Mouse (Mus musculus) C2C12 (cell line): Measurements from ENCODE around the gene Zfp36. TPM values are rescaled to one million over a fixed set of nuclear protein-coding genes. Genes with fewer than 3 reads are reported as not detected.

Experiments used
- H3K27me3 ChIP-seq: one replicate; pipeline ENCODE4 v1.6.1; 2011; ENCODE audit not compliant: control insufficient read depth, insufficient read depth, insufficient read length
- H3K36me3 ChIP-seq: one replicate; pipeline ENCODE4 v1.6.1; 2011; ENCODE audit not compliant: control insufficient read depth, insufficient read depth
- H3K4me3 ChIP-seq: one replicate; pipeline ENCODE4 v1.5.1; 2011; ENCODE audit warnings: mild to moderate bottlenecking, control low read depth; ENCODE audit not compliant: poor library complexity, insufficient read depth, severe bottlenecking
- H3K79me2 ChIP-seq: one replicate; pipeline ENCODE4 v1.6.1; 2011; ENCODE audit not compliant: control insufficient read depth, insufficient read depth
- H3K79me3 ChIP-seq: one replicate; pipeline ENCODE4 v1.6.1; 2011; ENCODE audit warnings: low read depth, control low read depth
- H3ac ChIP-seq: one replicate; pipeline ENCODE3; 2011; ENCODE audit warnings: low read depth; ENCODE audit not compliant: control insufficient read depth, insufficient read length
- CEBPB ChIP-seq: IDR thresholded peaks from one replicate; pipeline ENCODE4 v1.6.1; 2011; ENCODE audit warnings: low read depth, mild to moderate bottlenecking, control low read depth, moderate library complexity
- CTCF ChIP-seq: IDR thresholded peaks from one replicate; pipeline ENCODE4 v1.5.1; 2011; ENCODE audit not compliant: control insufficient read depth, insufficient read depth, insufficient read length
- FOSL1 ChIP-seq: IDR thresholded peaks from one replicate; pipeline ENCODE4 v1.8.0; 2011; ENCODE audit warnings: mild to moderate bottlenecking, low read length; ENCODE audit not compliant: poor library complexity, insufficient read depth, severe bottlenecking
- MAX ChIP-seq: IDR thresholded peaks from one replicate; pipeline ENCODE4 v1.6.1; 2011; ENCODE audit warnings: mild to moderate bottlenecking, control low read depth
- MYOD1 ChIP-seq: IDR thresholded peaks from one replicate; pipeline ENCODE4 v1.6.1; 2011; ENCODE audit warnings: low read depth; ENCODE audit not compliant: control insufficient read depth, insufficient read length
- MYOG ChIP-seq: IDR thresholded peaks from one replicate; pipeline ENCODE4 v1.6.1; 2011; ENCODE audit not compliant: control insufficient read depth, insufficient read length; ENCODE audit errors: extremely low read depth
- USF1 ChIP-seq: IDR thresholded peaks from one replicate; pipeline ENCODE4 v1.6.1; 2011; ENCODE audit warnings: low read depth, mild to moderate bottlenecking, control low read depth, moderate library complexity
- polyA plus RNA-seq: library from polyadenylated mRNA; unstranded; fragments of >200 nt; fragmentation: generic; extraction: Trizol; gene quantifications from one replicate; pipeline ENCODE4 v1.2.1, GENCODE M21; 2012; ENCODE audit warnings: missing spikeins

The Zfp36 gene
- polyA plus RNA-seq, 1 experiment: 11.2 TPM

DNA sequence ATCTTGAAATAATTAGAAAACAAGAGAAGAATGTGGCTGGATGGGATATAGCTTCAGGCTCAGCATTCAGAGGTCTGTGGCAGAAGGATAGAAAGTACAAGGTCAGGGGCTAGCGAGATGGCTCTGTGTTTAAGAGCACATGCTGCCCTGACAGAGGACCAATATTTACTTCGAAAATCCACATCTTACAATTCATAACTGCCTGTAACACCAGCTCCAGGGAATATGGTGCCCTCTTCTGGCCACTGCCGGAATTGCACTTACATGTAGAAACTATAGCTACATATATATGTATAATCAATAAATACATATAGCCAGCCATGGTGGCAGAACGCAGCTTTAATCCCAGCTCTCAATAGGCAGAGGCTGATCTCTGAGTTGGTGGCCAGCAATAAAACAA lies 35.4 kb downstream of the Zfp36 start:
- H3K79me3 ChIP-seq: no peaks in the 10 kb centered on the region
- TF ChIP-seq CEBPB (no peak), CTCF (peak; percentile 13)

DNA sequence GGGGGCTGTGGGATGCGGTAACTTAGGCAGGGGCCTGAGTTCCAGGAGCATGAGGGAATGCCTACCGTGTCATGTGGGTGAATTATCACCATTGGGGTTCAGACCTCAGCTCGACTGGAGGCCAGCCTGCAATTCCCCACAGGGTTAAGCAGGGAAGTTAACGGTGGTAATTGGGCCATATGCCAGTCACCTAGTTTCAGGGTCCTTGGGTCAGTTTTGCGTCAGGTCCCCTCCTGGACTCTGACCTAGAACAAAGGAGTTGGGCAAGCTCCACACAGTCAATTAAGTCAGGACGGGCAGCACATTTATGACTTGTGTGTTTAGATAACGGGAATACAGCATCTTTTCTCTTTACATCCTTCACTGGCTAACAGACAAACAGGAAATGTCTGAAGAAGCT lies 38.7 kb downstream of the Zfp36 start:
- H3K36me3 ChIP-seq: no peaks in the 10 kb centered on the region
- no peak overlapping the region for H3ac ChIP-seq
- H3K4me3 ChIP-seq: no peak overlapping the region
- H3K79me2 ChIP-seq: peaks cover 22% of the 10 kb centered on the region
- TF ChIP-seq FOSL1 (no peak), MYOG (no peak), MYOD1 (no peak), CTCF (no peak), MAX (no peak), CEBPB (no peak), USF1 (no peak)
- H3K27me3 ChIP-seq: no peaks in the 10 kb centered on the region
- peaks cover 19% of the 10 kb centered on the region for H3K79me3 ChIP-seq

More for the DNA sequence above, 35.4 kb downstream of the Zfp36 start:
- no peak overlapping the region for H3ac ChIP-seq
- H3K36me3 ChIP-seq: no peaks in the 10 kb centered on the region
- no peak overlapping the region for H3K4me3 ChIP-seq
- no peaks in the 10 kb centered on the region for H3K79me2 ChIP-seq
- no peaks in the 10 kb centered on the region for H3K27me3 ChIP-seq

DNA sequence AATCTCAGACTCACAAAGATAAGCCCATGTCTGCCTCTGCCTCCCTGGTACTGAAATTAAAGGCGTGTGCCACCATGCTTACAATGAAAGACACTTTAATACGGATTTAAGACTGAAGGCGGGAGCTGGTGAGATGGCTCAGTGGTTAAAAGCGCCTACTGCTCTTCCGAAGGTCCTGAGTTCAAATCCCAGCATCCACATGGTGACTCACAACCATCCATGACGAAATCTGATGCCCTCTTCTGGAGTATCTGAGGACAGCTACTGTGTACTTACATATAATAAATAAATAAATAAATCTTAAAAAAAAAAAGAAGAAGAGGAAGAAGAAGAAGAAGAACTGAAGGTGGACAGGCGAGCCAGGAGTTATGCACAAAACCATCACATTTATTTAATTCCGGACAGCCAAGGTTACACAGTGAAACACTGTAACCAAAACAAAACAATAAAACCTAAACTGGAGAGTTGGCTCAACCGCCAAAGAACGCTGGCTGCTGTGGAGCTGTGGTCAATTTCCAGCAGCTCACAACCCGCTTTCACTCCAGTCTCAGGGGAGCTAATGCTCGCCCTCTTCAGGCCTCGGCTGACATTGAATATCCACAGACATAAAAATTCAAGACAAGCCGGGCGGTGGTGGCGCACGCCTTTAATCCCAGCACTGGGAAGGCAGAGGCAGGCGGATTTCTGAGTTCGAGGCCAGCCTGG lies 40.7 kb downstream of the Zfp36 start:
- Histone ChIP-seq H3K79me3 (peaks cover 38% of the 10 kb centered on the region), H3K36me3 (peaks cover 15% of the 10 kb centered on the region), H3ac (no peak overlapping the region), H3K79me2 (peaks cover 43% of the 10 kb centered on the region), H3K27me3 (no peaks in the 10 kb centered on the region), H3K4me3 (peak overlapping the region; percentile 92)
- no peak for TF ChIP-seq MYOG
- TF ChIP-seq CTCF: no peak
- TF ChIP-seq MYOD1: no peak
- TF ChIP-seq FOSL1: no peak

DNA sequence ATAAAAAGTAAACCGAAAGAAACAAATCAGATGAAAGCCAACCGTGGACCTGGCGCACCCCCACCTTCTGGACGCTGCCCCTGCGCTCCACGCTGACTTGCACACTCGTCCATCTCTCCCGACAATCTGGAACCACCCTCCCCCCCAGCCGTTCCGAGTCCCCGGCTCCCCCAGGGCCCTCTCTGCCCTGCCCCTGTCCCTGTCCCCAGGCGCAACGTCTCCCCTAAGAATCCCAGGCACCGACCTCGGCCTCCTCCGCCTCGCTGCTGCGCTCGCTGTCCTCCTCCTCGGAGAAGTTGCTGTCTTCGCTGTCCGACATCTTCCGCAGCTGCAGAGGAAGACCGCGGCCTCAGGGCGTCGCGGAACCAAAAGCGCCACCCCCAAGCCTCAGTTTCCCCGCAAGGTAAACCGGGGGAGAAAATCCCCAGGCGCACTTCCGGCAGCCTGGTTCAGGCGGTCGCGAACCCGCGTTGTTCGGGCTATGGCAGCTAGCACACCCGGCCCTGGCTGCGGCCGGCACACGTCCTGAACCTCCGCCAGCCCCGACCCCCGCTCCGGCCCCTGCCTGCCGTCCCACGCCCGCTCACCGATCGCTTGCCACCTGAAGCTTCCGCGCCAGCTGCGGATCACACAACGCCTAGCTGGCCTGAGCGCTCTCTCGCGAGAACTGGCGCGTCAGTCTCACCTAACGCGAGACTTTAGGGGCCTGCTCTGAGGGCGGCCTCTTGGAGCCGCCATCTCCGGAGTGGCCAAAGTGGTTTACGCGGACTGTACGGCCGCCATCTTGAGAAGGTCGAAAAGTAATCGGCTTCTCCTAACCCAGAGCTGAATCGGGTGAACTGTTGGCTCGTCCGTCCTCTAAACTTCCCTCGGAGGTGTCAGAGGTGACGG lies 41.7 kb downstream of the Zfp36 start, which contains the start of gene Supt5:
Supt5 (minus strand) TSS at position 639 of the 891 bp plus-strand sequence.
- Histone ChIP-seq H3K79me3 (peaks cover 44% of the 10 kb centered on the region), H3ac (peak within 1 kb of the TSS; percentile 80), H3K27me3 (no peaks in the 10 kb centered on the region), H3K36me3 (peaks cover 15% of the 10 kb centered on the region), H3K4me3 (peak within 1 kb of the TSS; percentile 92), H3K79me2 (peaks cover 53% of the 10 kb centered on the region)
- TF ChIP-seq FOSL1 (no peak), MYOD1 (no peak), CEBPB (no peak), MAX (no peak), MYOG (no peak), USF1 (no peak)

DNA sequence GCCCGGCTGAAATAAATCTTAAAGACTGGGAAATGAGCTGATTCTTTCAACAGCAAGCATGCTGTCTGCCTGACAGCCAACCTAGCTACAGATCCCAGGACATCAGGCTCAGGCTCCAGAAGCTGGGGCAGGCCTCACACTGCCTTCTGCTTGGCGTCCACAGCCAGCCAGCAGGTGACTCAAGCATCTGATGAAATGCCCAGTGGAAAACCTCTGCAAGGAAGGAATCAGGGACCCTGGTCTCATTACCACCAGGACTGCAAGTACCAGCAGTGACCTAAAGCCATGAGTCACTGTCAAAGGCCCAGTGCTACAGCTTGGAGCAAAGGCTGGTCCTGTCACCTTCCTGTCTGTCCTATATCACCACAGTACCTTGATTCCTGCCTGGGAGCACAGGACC lies 44.6 kb downstream of the Zfp36 start:
- Histone ChIP-seq H3K36me3 (peaks cover 25% of the 10 kb centered on the region), H3K79me2 (peaks cover 75% of the 10 kb centered on the region), H3K27me3 (no peaks in the 10 kb centered on the region), H3K79me3 (peaks cover 56% of the 10 kb centered on the region), H3ac (no peak overlapping the region), H3K4me3 (no peak overlapping the region)
- TF ChIP-seq USF1 (no peak), CTCF (no peak), CEBPB (no peak), FOSL1 (no peak), MAX (no peak), MYOD1 (no peak), MYOG (no peak)
